Comparison of ENCODE assay signal across 8 mouse cellular contexts in the genomic region with DNA sequence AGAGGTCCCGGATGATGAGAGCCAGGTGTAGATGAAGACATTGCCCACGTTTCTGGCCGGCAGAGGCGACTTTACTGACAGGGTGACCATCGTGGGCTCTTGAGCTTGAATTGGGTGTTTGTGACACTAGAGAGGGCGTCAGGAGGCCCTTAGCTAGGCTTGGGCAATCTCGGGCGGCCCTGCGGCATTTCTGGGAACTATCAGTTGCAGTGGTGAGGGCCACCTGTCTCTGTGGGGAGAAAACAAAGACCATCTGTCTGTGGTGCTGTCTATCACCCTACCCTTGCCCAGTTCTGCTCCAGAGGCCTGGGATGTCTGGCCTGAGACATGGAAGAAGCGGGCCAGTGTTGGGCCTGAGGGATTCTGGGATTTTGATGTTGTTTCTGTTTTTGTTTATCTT.
DNase-seq lines count a peak whose midpoint lies in the region; ATAC-seq and TF ChIP-seq lines count a peak whose summit lies in the region.

No protein-coding gene starts in this region.

- H3K27me3 ChIP-seq in forebrain, postnatal 0 days (ENCODE audit: insufficient read depth, low read length) = no peaks in the 10 kb centered on the region
- no peaks in the 10 kb centered on the region for H3K27me3 ChIP-seq in liver, embryonic 16.5 days (ENCODE audit: control insufficient read depth, insufficient read depth, low read depth, low read length)
- no peaks in the 10 kb centered on the region for H3K27me3 ChIP-seq in stomach, embryonic 14.5 days (ENCODE audit: control insufficient read depth, insufficient read depth, low read length)

- no peak overlapping the region for H3K9ac ChIP-seq in forebrain, postnatal 0 days
- H3K9ac ChIP-seq in liver, embryonic 16.5 days (ENCODE audit: low read depth, low read length) = no peak overlapping the region
- H3K9ac ChIP-seq in stomach, embryonic 14.5 days (replicated peaks; ENCODE audit: low read depth, low read length) = no peak overlapping the region

- H3K4me2 ChIP-seq in forebrain, postnatal 0 days (ENCODE audit: low read depth) = peak overlapping the region; percentile 54
- H3K4me2 ChIP-seq in liver, embryonic 16.5 days (ENCODE audit: low read depth, low read length) = peak overlapping the region; percentile 47
- peak overlapping the region; percentile 51; the same call in 1 of the 2 replicates for H3K4me2 ChIP-seq in stomach, embryonic 14.5 days (replicated peaks; ENCODE audit: low read depth, low read length)

- H3K27ac ChIP-seq in layer of hippocampus, adult 2 months = peak overlapping the region; percentile 76
- peak overlapping the region; percentile 92; the same call in 1 of the 2 replicates for H3K27ac ChIP-seq in forebrain, postnatal 0 days (ENCODE audit: low read depth, low read length)
- no peak overlapping the region for H3K27ac ChIP-seq in liver, embryonic 16.5 days (ENCODE audit: low read length)
- H3K27ac ChIP-seq in stomach, embryonic 14.5 days (ENCODE audit: low read length) = peak overlapping the region; percentile 21; the same call in 1 of the 2 replicates

- ATAC-seq in forebrain, postnatal 0 days = no peak
- 0 out of 2 replicates have a peak, but pooled peaks have one; percentile 25 for ATAC-seq in liver, embryonic 16.5 days (ENCODE audit: low read depth)
- no peak for ATAC-seq in stomach, embryonic 14.5 days (ENCODE audit: insufficient number of reproducible peaks, insufficient read depth, low FRiP score, low read depth)

- H3K36me3 ChIP-seq in forebrain, postnatal 0 days (ENCODE audit: insufficient read depth) = no peaks in the 10 kb centered on the region
- no peaks in the 10 kb centered on the region for H3K36me3 ChIP-seq in liver, embryonic 16.5 days (ENCODE audit: control insufficient read depth, insufficient read depth)
- H3K36me3 ChIP-seq in stomach, embryonic 14.5 days (ENCODE audit: control insufficient read depth, insufficient read depth, low read length) = no peaks in the 10 kb centered on the region

- H3K4me1 ChIP-seq in forebrain, postnatal 0 days (ENCODE audit: insufficient read depth) = peaks cover 16% of the 10 kb centered on the region
- peaks cover 2% of the 10 kb centered on the region for H3K4me1 ChIP-seq in liver, embryonic 16.5 days (ENCODE audit: control insufficient read depth, low read depth, low read length)
- H3K4me1 ChIP-seq in stomach, embryonic 14.5 days (ENCODE audit: control insufficient read depth, insufficient read depth, low read length) = peaks cover 13% of the 10 kb centered on the region; the same call in 1 of the 2 replicates

- no peaks in the 10 kb centered on the region for H3K9me3 ChIP-seq in forebrain, postnatal 0 days (ENCODE audit: low read length)
- H3K9me3 ChIP-seq in liver, embryonic 16.5 days (replicated peaks; ENCODE audit: control insufficient read depth, low read length) = no peaks in the 10 kb centered on the region
- no peaks in the 10 kb centered on the region for H3K9me3 ChIP-seq in stomach, embryonic 14.5 days (ENCODE audit: control insufficient read depth, low read depth, low read length)

- no peak overlapping the region for H3K4me3 ChIP-seq in layer of hippocampus, adult 2 months
- no peak overlapping the region for H3K4me3 ChIP-seq in forebrain, postnatal 0 days (ENCODE audit: low read depth, low read length)
- H3K4me3 ChIP-seq in liver, embryonic 16.5 days (ENCODE audit: low read depth, low read length) = no peak overlapping the region
- no peak overlapping the region for H3K4me3 ChIP-seq in stomach, embryonic 14.5 days (ENCODE audit: low read depth, low read length)

- TF ChIP-seq CTCF in layer of hippocampus, adult 2 months (conservative IDR thresholded peaks at IDR 0.05) = no peak
- TF ChIP-seq CTCF in forebrain, postnatal 0 days (IDR thresholded peaks at IDR 0.05; ENCODE audit: low read depth) = no peak

- no peak for DNase-seq in layer of hippocampus, adult 2 months (ENCODE audit: low spot score in 2 of 2)
- DNase-seq in layer of hippocampus, postnatal 25 days (ENCODE audit: extremely low spot score in 1 of 2, low spot score in 1 of 2) = no peak
- no peak for DNase-seq in forebrain, postnatal 0 days
- DNase-seq in urinary bladder, postnatal 25 days (ENCODE audit: low spot score) = no peak
- no peak for DNase-seq in embryo, embryonic 11 days
- DNase-seq in layer of hippocampus, postnatal 10 days (ENCODE audit: low spot score in 2 of 2) = no peak

- 74% methylated on average over 10 of the region's 10 CpGs for WGBS in forebrain, postnatal 0 days
- 33% methylated on average over 10 of the region's 10 CpGs for WGBS in liver, embryonic 16.5 days (ENCODE audit: insufficient replicate concordance)
- WGBS in stomach, embryonic 14.5 days = 74% methylated on average over 10 of the region's 10 CpGs
